Mouse (Mus musculus) frontal cortex, adult 2 months (tissue): ENCODE results near the gene Atp6v1fnb. TPM values are rescaled to one million over a fixed set of nuclear protein-coding genes. Genes with fewer than 3 reads are reported as not detected.

ENCODE experiments used
- DNase-seq, 2 experiments: peaks; one replicate each; pipeline ENCODE4 v3.0.0; 2022; ENCODE audit warnings: low spot score in 1 of 2; ENCODE audit errors: extremely low spot score in 1 of 2
- polyA plus RNA-seq: library from polyadenylated mRNA; depleted of rRNA; stranded (reverse); fragments of >200 nt; gene quantifications from 2 replicates; pipeline ENCODE4 v1.2.3, GENCODE M21; 2012; rRNA removed

The Atp6v1fnb gene
- polyA plus RNA-seq, 1 experiment, result not detected

DNA sequence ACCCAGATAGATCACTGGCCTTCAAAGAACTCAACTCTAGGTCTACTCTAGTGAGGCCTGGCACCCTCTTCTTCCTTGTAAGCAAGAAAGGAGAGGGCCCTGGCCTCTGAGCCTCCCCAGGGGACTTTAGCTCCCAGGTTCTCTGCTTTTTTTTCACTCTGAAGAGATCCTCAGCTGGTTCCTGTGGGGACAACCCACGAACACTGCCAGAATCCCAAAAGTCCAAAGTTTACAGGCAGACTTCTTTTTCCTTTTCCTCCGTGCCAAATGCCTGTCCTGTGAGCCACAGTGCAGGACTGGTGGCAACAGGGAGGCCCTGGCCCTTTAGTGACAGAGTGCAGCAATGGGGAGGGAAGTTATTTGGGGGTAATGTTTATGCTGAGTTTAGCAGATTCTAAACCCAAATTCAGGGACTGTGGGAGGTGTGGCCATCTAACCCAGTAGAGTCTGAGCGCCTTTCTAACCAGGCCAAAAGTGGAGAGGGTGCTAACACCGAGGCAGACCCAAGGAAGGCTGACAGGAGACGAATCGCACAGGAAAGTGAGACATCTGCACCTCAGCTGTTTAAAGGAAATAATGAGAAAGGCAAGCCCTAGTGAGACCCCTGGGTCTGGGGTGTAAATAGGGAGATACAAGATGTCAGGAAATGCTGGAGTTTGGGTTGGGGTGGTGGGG lies 51.5 kb downstream of the Atp6v1fnb start:
- no peak for DNase-seq

Other genes with a start within 250 kb of the Atp6v1fnb start
- 8.7 and 10.6 TPM in 2 replicates for gene Hilpda, start 198.9 kb upstream of the Atp6v1fnb start, polyA plus RNA-seq
- gene Fam71f2, start 191.8 kb upstream of the Atp6v1fnb start, polyA plus RNA-seq, result 1.2 and 1.8 TPM in 2 replicates
- 0.06 TPM in 1 of 2 replicates, not detected in the other for gene Fam71f1, start 152.3 kb upstream of the Atp6v1fnb start, polyA plus RNA-seq
- 69.4 and 72.8 TPM in 2 replicates for gene Calu, start 123.4 kb upstream of the Atp6v1fnb start, polyA plus RNA-seq
- 0.10 and 0.59 TPM in 2 replicates for gene Opn1sw, start 83.0 kb upstream of the Atp6v1fnb start, polyA plus RNA-seq
- gene Ccdc136, start 75.1 kb upstream of the Atp6v1fnb start, polyA plus RNA-seq, result 90.8 and 94.1 TPM in 2 replicates
- gene Flnc, start 38.2 kb upstream of the Atp6v1fnb start, polyA plus RNA-seq, result 0.44 and 0.66 TPM in 2 replicates
- gene Atp6v1f, start 3.7 kb upstream of the Atp6v1fnb start, polyA plus RNA-seq, result 394 and 433 TPM in 2 replicates
- gene Kcp, start 36.5 kb downstream of the Atp6v1fnb start, polyA plus RNA-seq, result 5.7 and 5.8 TPM in 2 replicates
- gene Irf5, start 55.2 kb downstream of the Atp6v1fnb start, polyA plus RNA-seq, result 4.1 and 5.8 TPM in 2 replicates
- gene Tnpo3, start 138.4 kb downstream of the Atp6v1fnb start, polyA plus RNA-seq, result 49.3 and 57.0 TPM in 2 replicates
- 26.6 and 28.7 TPM in 2 replicates for gene Tspan33, start 222.8 kb downstream of the Atp6v1fnb start, polyA plus RNA-seq